Mouse (Mus musculus) brown adipose tissue, adult 24 weeks (tissue): Measurements from ENCODE around the gene Gm5662. TPM values are rescaled to one million over a fixed set of nuclear protein-coding genes. Genes with fewer than 3 reads are reported as not detected.
"Not testable (repeated sequence)": the region's sequence is repeated elsewhere in the genome, so short reads cannot be mapped to it uniquely, and the experiment has no call there.

Experiments used
- H3K27ac ChIP-seq: fragments of 200-500 bp; replicated peaks from 2 replicates; pipeline ENCODE4 v1.5.1; 2012; ENCODE audit warnings: low read depth, mild to moderate bottlenecking, low read length
- H3K4me1 ChIP-seq: fragments of 200-500 bp; 2 replicates; pipeline ENCODE4 v1.6.1; 2012; ENCODE audit warnings: low read length, mixed read lengths; ENCODE audit not compliant: control insufficient read depth, insufficient read depth, insufficient read length
- H3K4me3 ChIP-seq: fragments of 200-500 bp; 2 replicates; pipeline ENCODE4 v1.5.1; 2012; ENCODE audit warnings: low read depth, mild to moderate bottlenecking, low read length, moderate library complexity; ENCODE audit not compliant: insufficient read depth
- polyA plus RNA-seq: library from polyadenylated mRNA; stranded (reverse); fragments of >200 nt; gene quantifications from 2 replicates; pipeline ENCODE4 v1.2.4, GENCODE M21; 2012; ENCODE audit not compliant: missing spikeins, insufficient read depth, insufficient read length

Gene Gm5662
- not detected in 2 replicates for polyA plus RNA-seq

DNA sequence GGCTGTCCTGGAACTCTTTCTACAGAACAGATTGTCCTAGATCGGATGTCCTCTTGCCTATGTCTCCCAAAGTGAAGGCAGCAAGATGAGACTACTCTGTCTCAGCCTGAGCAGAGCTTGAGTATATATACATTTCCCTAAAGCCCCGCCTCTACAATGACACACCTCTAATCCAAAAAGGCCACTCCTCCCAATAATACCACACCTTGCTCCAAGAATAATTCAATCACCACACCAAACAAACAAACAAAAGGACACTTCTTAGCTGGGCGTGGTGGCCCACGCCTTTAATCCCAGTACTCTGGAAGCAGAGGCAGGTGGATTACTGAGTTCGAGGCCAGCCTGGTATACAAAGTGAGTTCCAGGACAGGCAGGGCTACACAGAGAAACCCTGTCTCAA, at the start of gene Gm5662:
Gene Gm5662, minus strand, starts transcription at position 101 of the 400 bp plus-strand sequence.
- H3K4me1 ChIP-seq, H3K4me3 ChIP-seq, H3K27ac ChIP-seq: not testable (repeated sequence)

DNA sequence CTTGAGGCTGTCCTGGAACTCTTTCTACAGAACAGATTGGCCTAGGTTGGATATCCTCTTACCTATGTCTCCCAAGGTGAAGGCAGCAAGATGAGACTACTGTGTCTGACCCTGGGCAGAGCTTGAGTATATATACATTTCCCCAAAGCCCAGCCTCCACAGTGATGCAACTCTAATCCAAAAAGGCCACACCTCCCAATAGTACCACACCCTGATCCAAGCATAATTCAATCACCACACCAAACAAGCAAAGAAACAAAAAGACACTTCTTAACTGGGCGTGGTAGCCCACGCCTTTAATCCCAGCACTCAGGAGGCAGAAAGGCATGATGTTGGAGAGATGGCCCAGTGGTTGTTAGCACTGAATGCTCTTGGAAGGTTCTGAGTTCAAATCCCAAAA, 49.6 kb upstream of the Gm5662 start, which contains the start of gene Gm5039:
Gene Gm5039, minus strand, starts transcription at position 101 of the 400 bp plus-strand sequence.
- H3K4me1 ChIP-seq, H3K27ac ChIP-seq, H3K4me3 ChIP-seq: not testable (repeated sequence)

DNA sequence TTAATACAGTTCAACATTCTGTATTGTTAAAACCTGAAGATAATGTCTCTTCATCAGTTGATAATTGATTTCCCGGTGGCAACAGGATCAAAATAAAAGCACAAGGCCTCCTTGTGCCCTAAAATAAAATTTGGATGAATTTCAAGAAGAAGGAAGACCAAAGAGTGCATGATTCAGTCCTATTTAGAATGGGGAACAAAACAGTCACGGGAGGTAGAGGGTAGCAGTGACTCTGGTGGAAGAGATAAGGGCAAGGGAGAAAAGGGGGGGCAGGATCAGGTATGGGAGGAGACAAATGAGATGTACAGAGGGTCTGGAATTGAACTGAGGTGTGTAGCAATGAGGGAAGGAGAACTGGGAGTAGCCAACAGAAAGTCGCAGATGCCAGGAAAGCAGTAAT, 40.3 kb upstream of the Gm5662 start:
- H3K4me1 ChIP-seq: no peaks in the 10 kb centered on the region
- H3K27ac ChIP-seq: no peak overlapping the region
- no peak overlapping the region for H3K4me3 ChIP-seq

DNA sequence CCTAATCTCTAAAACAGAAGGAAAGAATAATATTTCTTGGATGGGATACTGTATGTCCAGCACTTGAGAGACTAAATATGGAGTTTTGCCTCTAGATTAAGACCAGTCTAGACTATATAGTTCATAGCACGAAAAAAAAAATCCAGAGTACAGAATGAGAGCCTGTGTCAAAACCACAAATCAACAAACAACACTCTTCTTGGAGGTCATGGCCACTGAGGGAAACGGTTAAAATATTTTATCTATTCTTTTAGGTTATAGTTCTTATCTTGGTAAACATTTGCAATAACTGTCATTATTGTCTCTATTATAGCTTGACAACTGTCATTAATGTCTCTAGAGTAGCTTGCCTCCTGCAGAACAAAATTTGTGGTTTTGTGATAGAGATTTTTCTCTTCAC, 22.9 kb upstream of the Gm5662 start:
- H3K4me3 ChIP-seq, H3K4me1 ChIP-seq, H3K27ac ChIP-seq: not testable (repeated sequence)

DNA sequence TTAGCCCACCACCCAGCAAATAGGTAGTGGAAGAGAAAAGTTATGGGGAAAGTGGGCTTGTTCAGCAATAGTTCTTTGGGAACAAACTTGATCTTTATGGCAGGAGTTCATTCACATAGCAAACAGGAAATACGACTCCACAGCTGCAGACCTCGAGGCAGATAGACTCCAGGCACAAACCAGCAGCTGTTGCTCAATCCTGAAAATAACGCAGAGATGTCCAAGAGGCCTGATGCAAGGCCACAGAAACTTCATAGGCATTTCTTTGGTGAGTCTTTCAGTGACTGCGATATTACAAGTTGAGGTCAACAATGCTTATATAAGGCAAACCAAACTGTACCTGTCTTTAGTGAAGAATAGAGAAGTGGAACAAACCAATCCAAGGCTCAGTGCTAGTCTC, 18.8 kb upstream of the Gm5662 start:
- not testable (repeated sequence) for H3K4me1 ChIP-seq, H3K4me3 ChIP-seq, H3K27ac ChIP-seq

DNA sequence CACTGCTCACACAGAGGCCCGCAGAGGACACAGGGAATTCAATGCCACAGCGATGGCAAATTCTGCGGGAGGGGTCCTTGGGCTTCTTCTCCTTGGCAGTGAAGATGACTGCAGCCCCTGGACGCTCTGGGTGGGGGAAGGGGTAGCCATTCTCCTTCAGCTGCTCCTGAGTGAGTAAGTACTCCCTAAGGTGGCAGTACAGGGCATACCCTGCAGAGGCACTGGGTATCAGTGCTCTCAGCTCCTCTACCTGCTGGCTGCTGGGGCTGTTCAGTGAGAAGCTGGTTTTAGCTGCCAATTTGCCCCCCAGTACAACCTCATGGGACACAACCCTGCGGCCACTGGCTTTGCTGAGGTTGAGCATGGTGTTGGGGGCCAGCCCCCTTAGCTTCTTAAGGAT, 10.9 kb upstream of the Gm5662 start:
- H3K4me1 ChIP-seq, H3K4me3 ChIP-seq, H3K27ac ChIP-seq: not testable (repeated sequence)

DNA sequence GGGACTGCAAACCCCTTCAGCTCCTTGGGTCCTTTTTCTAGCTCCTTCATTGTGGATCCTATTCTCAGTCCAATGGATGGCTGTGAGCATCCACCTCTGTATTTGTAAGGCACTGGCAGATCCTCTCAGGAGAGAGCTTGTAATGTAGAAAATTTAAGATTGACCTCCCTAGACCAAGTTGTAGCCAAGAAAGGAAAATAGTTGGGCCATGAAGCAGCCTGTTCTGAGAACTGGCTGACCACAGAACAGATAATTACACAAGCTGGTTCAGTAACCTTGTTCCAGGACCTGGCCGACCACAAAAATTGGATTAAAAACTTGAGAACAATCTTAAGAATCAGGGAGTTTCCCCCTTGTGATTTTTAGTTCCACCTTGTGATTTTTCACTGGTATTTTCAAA, 17.1 kb downstream of the Gm5662 start:
- no peak overlapping the region for H3K4me3 ChIP-seq
- H3K27ac ChIP-seq: no peak overlapping the region
- no peaks in the 10 kb centered on the region for H3K4me1 ChIP-seq

DNA sequence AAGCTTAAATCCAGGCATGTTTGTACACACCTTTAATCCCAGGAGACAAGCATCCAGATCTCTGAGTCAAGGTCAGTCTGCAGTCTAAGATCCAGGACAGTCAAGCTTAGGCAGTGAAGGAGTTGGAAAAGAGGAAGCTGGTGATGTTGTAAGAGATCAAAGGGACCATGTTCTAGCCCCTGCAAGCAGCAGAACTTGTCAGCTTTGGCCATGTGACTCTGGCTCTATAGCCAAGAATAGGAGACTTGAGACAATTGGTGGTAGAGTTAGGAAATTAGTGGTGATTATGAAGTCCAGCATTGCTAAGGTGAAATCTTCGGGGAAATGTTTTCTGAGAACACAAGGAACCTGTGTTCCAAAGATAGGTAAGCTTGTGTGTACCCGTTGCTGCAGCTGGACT, 18.4 kb downstream of the Gm5662 start:
- not testable (repeated sequence) for H3K4me1 ChIP-seq, H3K27ac ChIP-seq, H3K4me3 ChIP-seq

DNA sequence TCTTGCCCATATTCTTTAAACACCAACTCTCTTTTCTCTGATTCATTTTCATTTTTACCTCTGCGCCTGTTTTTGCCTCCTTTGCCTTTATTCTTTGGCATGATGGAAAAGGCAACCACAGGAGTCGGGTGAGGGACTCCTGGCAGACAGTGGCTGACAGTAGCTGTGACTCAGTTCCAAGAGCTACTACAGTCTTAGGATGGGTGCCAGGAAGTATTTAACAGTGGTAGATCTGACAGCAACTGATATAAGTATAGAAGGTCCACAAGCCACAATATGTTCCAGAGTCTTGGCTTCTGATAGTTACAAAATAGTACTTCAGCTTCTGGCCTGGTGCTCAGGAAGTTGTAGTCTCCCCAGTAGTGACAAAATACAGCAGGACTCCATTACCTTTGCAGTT, 24.3 kb downstream of the Gm5662 start, which contains the start of gene Gm8332:
Gene Gm8332, minus strand, starts transcription at position 101 of the 400 bp plus-strand sequence.
- not testable (repeated sequence) for H3K4me3 ChIP-seq, H3K4me1 ChIP-seq, H3K27ac ChIP-seq

DNA sequence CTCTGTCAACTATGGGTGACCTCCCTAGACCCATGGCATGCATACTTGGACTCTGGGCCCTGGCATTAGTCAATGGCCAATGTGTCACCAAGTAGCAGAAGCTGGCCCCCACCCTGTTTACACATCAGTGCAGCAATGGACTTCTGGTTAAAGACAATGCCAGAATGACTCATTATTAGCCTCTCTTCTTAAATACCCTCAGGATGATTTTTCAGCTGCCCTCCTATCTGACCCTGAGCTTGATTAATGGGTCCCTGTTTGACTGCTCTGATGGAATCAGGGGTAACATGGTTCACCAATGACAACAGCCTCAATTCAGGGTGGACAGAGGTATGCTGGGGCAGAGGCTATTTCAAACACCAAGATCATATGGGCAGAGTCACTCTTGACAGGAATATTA, 28.5 kb downstream of the Gm5662 start:
- H3K4me3 ChIP-seq, H3K27ac ChIP-seq, H3K4me1 ChIP-seq: not testable (repeated sequence)

DNA sequence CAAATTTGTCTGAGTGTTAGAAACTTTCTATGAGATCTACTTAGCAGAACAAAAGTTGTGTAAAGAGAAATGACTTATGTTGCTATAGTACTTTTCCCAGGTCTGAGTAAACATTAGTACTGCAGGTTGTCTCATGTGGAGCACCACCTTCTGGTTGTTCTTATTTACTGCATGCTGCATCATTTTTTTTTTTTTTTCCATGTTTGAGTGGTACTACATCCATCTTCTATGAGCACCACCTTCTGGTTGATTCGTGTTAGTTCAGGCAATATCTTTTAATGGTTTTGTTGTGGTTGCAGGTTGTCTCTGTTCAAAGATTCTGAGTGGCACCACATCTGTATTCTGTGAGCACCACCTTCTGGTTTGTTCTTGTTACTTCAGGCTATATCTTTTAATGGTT, 31.4 kb downstream of the Gm5662 start:
- H3K27ac ChIP-seq, H3K4me1 ChIP-seq, H3K4me3 ChIP-seq: not testable (repeated sequence)

Other genes starting within 250 kb of the Gm5662 start
- gene Gm2056, start 247.5 kb downstream of the Gm5662 start, polyA plus RNA-seq: not detected in 2 replicates
- not detected in 2 replicates for gene Gm16368, start 190.8 kb downstream of the Gm5662 start, polyA plus RNA-seq
- gene Gm10436, start 92.4 kb downstream of the Gm5662 start, polyA plus RNA-seq: not detected in 2 replicates
- gene Gm8332, start 24.4 kb downstream of the Gm5662 start, polyA plus RNA-seq: not detected in 2 replicates
- not detected in 2 replicates for gene Gm5039, start 49.5 kb upstream of the Gm5662 start, polyA plus RNA-seq
- gene Adck1, start 86.1 kb upstream of the Gm5662 start, polyA plus RNA-seq: 24.7 and 25.3 TPM in 2 replicates